Mouse (Mus musculus) kidney, postnatal 0 days (tissue): ENCODE data around the gene Piwil4. TPM values are rescaled to one million over a fixed set of nuclear protein-coding genes. Genes with fewer than 3 reads are reported as not detected.
"Not testable (repeated sequence)": the region's sequence is repeated elsewhere in the genome, so short reads cannot be mapped to it uniquely, and the experiment has no call there.

ENCODE experiments used
- ATAC-seq: fragments of 200-750 bp; cut with Nextera tagmentation; replicated peaks from 2 replicates; pipeline ENCODE4 v1.8.0; 2017; ENCODE audit warnings: low read depth, moderate number of reproducible peaks, moderate TSS enrichment, moderate library complexity; ENCODE audit not compliant: low FRiP score
- DNase-seq: peaks from one replicate; pipeline ENCODE4 v3.0.0-alpha.2; 2016; ENCODE audit warnings: low spot score
- H3K27ac ChIP-seq: fragments of 300-500 bp; sonication (generic); 2 replicates; pipeline ENCODE4 v1.5.1; 2014; ENCODE audit warnings: mild to moderate bottlenecking
- H3K27me3 ChIP-seq: fragments of 300-500 bp; sonication (generic); 2 replicates; pipeline ENCODE4 v1.6.1; 2014; ENCODE audit warnings: low read length, mixed read lengths; ENCODE audit not compliant: insufficient read depth
- H3K36me3 ChIP-seq: fragments of 300-500 bp; sonication (generic); 2 replicates; pipeline ENCODE4 v1.6.1; 2014; ENCODE audit warnings: low read length, mixed read lengths; ENCODE audit not compliant: insufficient read depth
- H3K4me1 ChIP-seq: fragments of 300-500 bp; sonication (generic); replicated peaks from 2 replicates; pipeline ENCODE4 v1.6.1; 2014; ENCODE audit warnings: antibody characterized with exemption, low read length, mixed read lengths; ENCODE audit not compliant: insufficient read depth
- H3K4me2 ChIP-seq: fragments of 300-500 bp; sonication (generic); 2 replicates; pipeline ENCODE4 v1.6.1; 2014; ENCODE audit warnings: mild to moderate bottlenecking, low read length, moderate library complexity, mixed read lengths
- H3K4me3 ChIP-seq: fragments of 300-500 bp; sonication (generic); replicated peaks from 2 replicates; pipeline ENCODE4 v1.5.1; 2014; ENCODE audit warnings: low read depth, low read length
- H3K9ac ChIP-seq: fragments of 300-500 bp; sonication (generic); 2 replicates; pipeline ENCODE4 v1.6.1; 2014; ENCODE audit warnings: low read depth, low read length
- H3K9me3 ChIP-seq: fragments of 300-500 bp; sonication (generic); replicated peaks from 2 replicates; pipeline ENCODE4 v1.6.1; 2016; ENCODE audit warnings: low read length, inconsistent platforms, mixed read lengths
- CTCF ChIP-seq: IDR thresholded peaks from 2 replicates; pipeline ENCODE4 v1.5.1; 2016; ENCODE audit warnings: antibody characterized with exemption, low read depth, mild to moderate bottlenecking, moderate library complexity
- WGBS: fragments of 180-500 bp; shearing (Covaris S2); extraction: QIAGEN DNeasy Blood & Tissue Kit; methylation state at CpG from one replicate; pipeline ENCODE4 v1.1.7; 2014; 5-methylcytosine and 5-hydroxymethylcytosine counted together
- polyA plus RNA-seq: library from polyadenylated mRNA; unstranded; fragments of >200 nt; fragmentation: Nextera tagmentation; extraction: Ambion mirVana; gene quantifications from 2 replicates; pipeline ENCODE4 v1.2.1, GENCODE M21; 2015

The Piwil4 gene
- polyA plus RNA-seq, 1 experiment from 2014 or later = 0.11 TPM

- ATAC-seq (peak; percentile 61; the same call in 1 of the 2 replicates), DNase-seq (peak; percentile 13)
- no peaks in the 10 kb centered on the region for H3K36me3 ChIP-seq
- 68% methylated on average over 9 of the region's 9 CpGs for WGBS
- H3K9me3 ChIP-seq = no peaks in the 10 kb centered on the region
- H3K4me2 ChIP-seq = no peak overlapping the region
- no peaks in the 10 kb centered on the region for H3K27me3 ChIP-seq
- H3K4me3 ChIP-seq = no peak overlapping the region
- TF ChIP-seq CTCF = no peak
- no peaks in the 10 kb centered on the region for H3K4me1 ChIP-seq
- H3K9ac ChIP-seq = no peak overlapping the region
- no peak overlapping the region for H3K27ac ChIP-seq
Observed at GRCm38 (mm10) chr9:14675707-14676691, 64.5 kb downstream of the Piwil4 start.

GRCm38 (mm10) chr9:14674506-14674905, 66.0 kb downstream of the Piwil4 start:
- no peaks in the 10 kb centered on the region for H3K27me3 ChIP-seq
- 93% methylated on average over 8 of the region's 8 CpGs for WGBS
- DNase-seq = no peak
- TF ChIP-seq CTCF = no peak
- H3K36me3 ChIP-seq = no peaks in the 10 kb centered on the region
- H3K4me3 ChIP-seq = no peak overlapping the region
- no peaks in the 10 kb centered on the region for H3K9me3 ChIP-seq
- no peak overlapping the region for H3K9ac ChIP-seq
- ATAC-seq = no peak
- H3K4me2 ChIP-seq = no peak overlapping the region
- H3K4me1 ChIP-seq = no peaks in the 10 kb centered on the region
- no peak overlapping the region for H3K27ac ChIP-seq

GRCm38 (mm10) chr9:14673109-14673508, 67.4 kb downstream of the Piwil4 start:
- no peak overlapping the region for H3K9ac ChIP-seq
- H3K27ac ChIP-seq = no peak overlapping the region
- no peaks in the 10 kb centered on the region for H3K36me3 ChIP-seq
- DNase-seq = no peak
- no peaks in the 10 kb centered on the region for H3K4me1 ChIP-seq
- no peak overlapping the region for H3K4me3 ChIP-seq
- 89% methylated on average over 4 of the region's 4 CpGs for WGBS
- no peak for ATAC-seq
- H3K9me3 ChIP-seq = no peaks in the 10 kb centered on the region
- H3K4me2 ChIP-seq = no peak overlapping the region
- no peak for TF ChIP-seq CTCF
- H3K27me3 ChIP-seq = no peaks in the 10 kb centered on the region

- not testable (repeated sequence) for H3K4me3 ChIP-seq, H3K36me3 ChIP-seq, H3K27ac ChIP-seq, H3K9me3 ChIP-seq, DNase-seq, H3K4me1 ChIP-seq, H3K4me2 ChIP-seq, H3K9ac ChIP-seq, H3K27me3 ChIP-seq, ATAC-seq
- WGBS = 57% methylated on average over 5 of the region's 5 CpGs
Observed at GRCm38 (mm10) chr9:14671965-14672364, 68.6 kb downstream of the Piwil4 start.

GRCm38 (mm10) chr9:14668382-14668781, 72.2 kb downstream of the Piwil4 start:
- TF ChIP-seq CTCF = no peak
- Histone ChIP-seq H3K4me2 (no peak overlapping the region), H3K36me3 (no peaks in the 10 kb centered on the region), H3K27me3 (no peaks in the 10 kb centered on the region), H3K27ac (no peak overlapping the region), H3K9me3 (no peaks in the 10 kb centered on the region), H3K9ac (no peak overlapping the region), H3K4me3 (no peak overlapping the region), H3K4me1 (no peaks in the 10 kb centered on the region)
- DNase-seq (no peak), ATAC-seq (no peak)
- WGBS = 87% methylated on average over 3 of the region's 3 CpGs

GRCm38 (mm10) chr9:14666071-14666470, 74.5 kb downstream of the Piwil4 start:
- ATAC-seq (no peak), DNase-seq (no peak)
- no peak overlapping the region for H3K9ac ChIP-seq
- H3K4me3 ChIP-seq = no peak overlapping the region
- no peaks in the 10 kb centered on the region for H3K4me1 ChIP-seq
- no peak overlapping the region for H3K4me2 ChIP-seq
- 88% methylated on average over 3 of the region's 3 CpGs for WGBS
- no peaks in the 10 kb centered on the region for H3K9me3 ChIP-seq
- no peak overlapping the region for H3K27ac ChIP-seq
- H3K36me3 ChIP-seq = no peaks in the 10 kb centered on the region
- TF ChIP-seq CTCF = no peak
- no peaks in the 10 kb centered on the region for H3K27me3 ChIP-seq
